Mouse (Mus musculus) adrenal gland, postnatal 14 days (tissue): ENCODE measurements around the gene Ubxn4. TPM values are rescaled to one million over a fixed set of nuclear protein-coding genes. Genes with fewer than 3 reads are reported as not detected.
A peak's percentile ranks its signal among the peaks of the same experiment; 100 is the strongest.
"Not testable (repeated sequence)": the region's sequence is repeated elsewhere in the genome, so short reads cannot be mapped to it uniquely, and the experiment has no call there.

Experiments used
- DNase-seq: peaks from one replicate; pipeline ENCODE4 v3.0.0; 2021; ENCODE audit warnings: mixed read lengths
- long read RNA-seq, 2 experiments: library from polyadenylated mRNA; stranded (forward); transcript quantifications; one replicate each; pipeline ENCODE4 v2.0.0; 2021
- total RNA-seq: library from RNA; stranded (reverse); gene quantifications from 2 replicates; pipeline ENCODE4 v1.2.3, GENCODE M21; 2021

The Ubxn4 gene
- 62.2 and 62.9 TPM in 2 replicates for total RNA-seq
- long read RNA-seq, experiment 1, full-length matches to known transcripts = 84 of 105 reads
- long read RNA-seq, experiment 1, partial matches to known transcripts = 2 of 105 reads
- long read RNA-seq, experiment 1, other reads (novel, unspliced or antisense) = 19 of 105 reads
- long read RNA-seq, experiment 2, full-length matches to known transcripts = 62 of 78 reads
- long read RNA-seq, experiment 2, partial matches to known transcripts = 0 of 78 reads
- long read RNA-seq, experiment 2, other reads (novel, unspliced or antisense) = 16 of 78 reads

- DNase-seq = no peak
Measured at GRCm38 (mm10) chr1:128243627-128243995, at the start of gene Ubxn4. Gene Ubxn4, plus strand, starts transcription at chr1:128243964.

GRCm38 (mm10) chr1:128194011-128194410, 49.8 kb upstream of the Ubxn4 start:
- DNase-seq = no peak

- no peak for DNase-seq
Measured at GRCm38 (mm10) chr1:128197353-128197752, 46.4 kb upstream of the Ubxn4 start.

GRCm38 (mm10) chr1:128213261-128213660, 30.5 kb upstream of the Ubxn4 start:
- DNase-seq = no peak

GRCm38 (mm10) chr1:128221886-128222285, 21.9 kb upstream of the Ubxn4 start:
- DNase-seq = no peak

GRCm38 (mm10) chr1:128223304-128223703, 20.5 kb upstream of the Ubxn4 start:
- DNase-seq = no peak

- DNase-seq = no peak
Measured at GRCm38 (mm10) chr1:128235181-128235580, 8.6 kb upstream of the Ubxn4 start.

- peak; percentile 98 for DNase-seq
Measured at GRCm38 (mm10) chr1:128243996-128244726, 397 bp downstream of the Ubxn4 start.

GRCm38 (mm10) chr1:128244727-128245355, 1.1 kb downstream of the Ubxn4 start:
- peak; percentile 51 for DNase-seq

- DNase-seq = not testable (repeated sequence)
Measured at GRCm38 (mm10) chr1:128267061-128267460, 23.3 kb downstream of the Ubxn4 start.

- DNase-seq = no peak
Measured at GRCm38 (mm10) chr1:128270731-128271130, 27.0 kb downstream of the Ubxn4 start.

GRCm38 (mm10) chr1:128275908-128276307, 32.1 kb downstream of the Ubxn4 start:
- no peak for DNase-seq

GRCm38 (mm10) chr1:128278563-128278962, 34.8 kb downstream of the Ubxn4 start:
- no peak for DNase-seq

- DNase-seq = no peak
Measured at GRCm38 (mm10) chr1:128281753-128282152, 38.0 kb downstream of the Ubxn4 start.

- DNase-seq = no peak
Measured at GRCm38 (mm10) chr1:128282924-128283323, 39.2 kb downstream of the Ubxn4 start.

GRCm38 (mm10) chr1:128284157-128284690, 40.5 kb downstream of the Ubxn4 start:
- DNase-seq = no peak

- no peak for DNase-seq
Measured at GRCm38 (mm10) chr1:128285136-128285535, 41.4 kb downstream of the Ubxn4 start.

GRCm38 (mm10) chr1:128290295-128290694, 46.5 kb downstream of the Ubxn4 start:
- DNase-seq = no peak

- no peak for DNase-seq
Measured at GRCm38 (mm10) chr1:128293524-128293923, 49.8 kb downstream of the Ubxn4 start.

GRCm38 (mm10) chr1:128295296-128295695, 51.5 kb downstream of the Ubxn4 start:
- no peak for DNase-seq

- no peak for DNase-seq
Measured at GRCm38 (mm10) chr1:128295717-128296528, 52.2 kb downstream of the Ubxn4 start.

- no peak for DNase-seq
Measured at GRCm38 (mm10) chr1:128303900-128304299, 60.1 kb downstream of the Ubxn4 start.
